Mouse (Mus musculus) left cerebral cortex, postnatal 14 days (tissue): Measurements from ENCODE around the gene Prrt1. TPM values are rescaled to one million over a fixed set of nuclear protein-coding genes. Genes with fewer than 3 reads are reported as not detected.

ENCODE experiments used
- DNase-seq, 2 experiments: peaks; one replicate each; pipeline ENCODE4 v3.0.0; 2021 to 2022; ENCODE audit warnings: low spot score in 2 of 2, mixed read lengths in 1 of 2
- intact Hi-C: fragments of 180-260 bp; cut with DNase I; formaldehyde crosslinking; loops from one replicate; pipeline ENCODE4 v1.15.1; 2025
- total RNA-seq, 2 experiments: library from RNA; stranded (reverse); gene quantifications; 2 replicates each; pipeline ENCODE4 v1.2.3; 2021

Prrt1 gene
- total RNA-seq, 2 experiments from 2014 or later = 195 to 228 TPM

GRCm38 (mm10) chr17:34643944-34644343, 14.6 kb downstream of the Prrt1 start:
- no peak for DNase-seq
- intact Hi-C loops = no loop called here

GRCm38 (mm10) chr17:34644608-34645007, 15.3 kb downstream of the Prrt1 start, which contains the start of gene Fkbpl:
Gene Fkbpl, plus strand, starts transcription at chr17:34644764.
- DNase-seq = peak; percentile 98
- intact Hi-C loops = no loop called here

DNA sequence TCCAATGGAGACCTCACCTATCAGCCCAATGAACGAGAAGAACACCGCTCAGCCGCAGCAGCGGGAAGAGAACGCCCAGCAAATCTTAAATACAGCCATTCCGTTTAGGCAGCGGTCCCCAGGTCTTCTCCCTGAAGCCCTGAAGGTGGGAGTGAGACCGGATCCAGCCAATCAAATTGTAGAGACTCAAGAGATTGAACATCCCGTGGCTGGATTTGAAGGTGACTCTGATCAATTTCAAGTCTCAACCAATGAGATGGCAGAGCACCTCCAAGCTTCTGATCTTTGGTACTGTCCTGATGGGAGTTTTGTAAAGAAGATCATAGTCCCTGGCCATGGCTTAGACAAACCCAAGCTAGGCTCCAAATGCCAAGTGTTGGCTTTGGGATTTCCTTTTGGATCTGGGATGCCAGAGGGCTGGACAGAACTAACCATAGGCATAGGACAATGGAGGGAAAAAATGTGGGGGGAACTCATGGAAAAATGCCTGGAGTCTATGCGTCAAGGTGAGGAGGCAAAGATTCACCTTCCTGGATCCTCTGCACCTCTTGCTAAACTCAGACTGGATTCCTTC, 16.0 kb downstream of the Prrt1 start:
- DNase-seq = no peak
- intact Hi-C loops = no loop called here

DNA sequence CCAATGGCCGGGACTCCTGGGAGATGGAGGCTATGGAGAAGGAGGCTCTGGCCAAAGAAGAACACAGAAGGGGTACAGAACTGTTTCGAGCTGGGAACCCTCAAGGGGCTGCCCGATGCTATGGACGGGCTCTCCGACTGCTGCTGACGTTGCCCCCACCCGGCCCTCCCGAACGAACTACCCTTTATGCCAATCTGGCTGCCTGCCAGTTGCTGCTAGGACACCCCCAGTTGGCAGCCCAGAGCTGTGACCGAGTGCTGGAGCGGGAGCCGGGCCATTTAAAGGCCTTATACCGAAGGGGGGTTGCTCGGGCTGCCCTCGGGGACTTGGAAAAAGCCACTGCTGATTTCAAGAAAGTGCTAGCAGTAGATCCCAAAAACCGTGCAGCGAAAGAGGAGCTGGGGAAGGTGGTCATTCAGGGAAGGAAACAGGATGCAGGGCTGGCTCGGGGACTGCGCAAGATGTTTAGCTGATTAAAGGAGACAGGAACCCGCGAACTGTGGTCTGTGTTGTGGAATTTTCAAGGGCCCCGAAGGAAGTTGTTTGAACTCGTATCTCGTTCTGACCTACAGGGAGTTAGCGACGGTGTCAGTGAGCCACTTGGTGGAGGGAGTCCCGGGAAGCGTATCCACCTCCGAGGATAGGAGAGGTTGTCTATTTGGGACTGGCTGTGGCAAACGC, 16.6 kb downstream of the Prrt1 start:
- intact Hi-C loops = no loop called here
- DNase-seq = no peak

- intact Hi-C loops = no loop called here
- DNase-seq = peak; percentile 98 to 99
Observed at GRCm38 (mm10) chr17:34646906-34647787, 17.8 kb downstream of the Prrt1 start, which contains the start of gene Atf6b. Gene Atf6b, plus strand, starts transcription at chr17:34647146.

DNA sequence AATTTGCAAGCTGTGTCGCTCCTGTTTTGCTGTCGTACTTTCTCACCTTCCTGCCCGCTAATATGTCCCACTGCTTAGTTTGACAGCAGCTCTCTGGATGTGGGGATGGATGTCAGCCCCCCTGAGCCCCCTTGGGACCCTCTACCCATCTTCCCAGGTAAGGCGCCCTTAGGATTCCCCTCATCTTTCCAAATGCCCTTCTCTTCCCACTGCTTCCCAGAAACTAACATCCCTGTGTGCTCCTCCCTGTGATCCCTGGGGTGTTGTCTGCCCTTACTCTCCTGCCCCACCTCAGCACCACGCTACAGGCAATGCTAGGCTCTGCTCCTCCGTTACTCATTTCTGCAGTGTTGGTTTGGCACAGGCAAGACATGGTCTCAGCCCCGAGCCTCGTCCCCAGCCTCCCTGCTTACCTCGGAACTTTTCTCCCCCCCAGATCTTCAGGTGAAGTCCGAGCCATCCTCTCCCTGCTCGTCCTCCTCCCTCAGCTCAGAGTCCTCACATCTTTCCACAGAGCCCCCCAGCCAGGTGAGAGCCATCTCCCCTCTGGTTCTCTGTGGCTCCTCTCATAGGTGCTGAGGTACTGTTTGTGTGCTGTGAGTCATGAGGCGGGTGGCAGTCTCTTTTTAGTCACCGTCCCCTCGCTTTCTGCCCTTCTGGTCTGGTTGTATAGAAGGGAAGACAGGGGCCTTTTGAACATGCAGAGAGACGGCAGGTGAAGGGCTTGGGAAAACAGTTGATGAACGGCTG, 19.0 kb downstream of the Prrt1 start:
- no peak for DNase-seq
- intact Hi-C loops = no loop called here

- no peak for DNase-seq
- intact Hi-C loops = no loop called here
Observed at GRCm38 (mm10) chr17:34649106-34649864, 20.0 kb downstream of the Prrt1 start.

- DNase-seq = no peak
- intact Hi-C loops = loop anchor here (5.0 to 10.0 kb wide), 3 partner anchors 62 to 187 kb away; partner anchors contain the start of genes Cyp21a1, Dxo and Stk19
Observed at GRCm38 (mm10) chr17:34650781-34651180, 21.4 kb downstream of the Prrt1 start.

DNA sequence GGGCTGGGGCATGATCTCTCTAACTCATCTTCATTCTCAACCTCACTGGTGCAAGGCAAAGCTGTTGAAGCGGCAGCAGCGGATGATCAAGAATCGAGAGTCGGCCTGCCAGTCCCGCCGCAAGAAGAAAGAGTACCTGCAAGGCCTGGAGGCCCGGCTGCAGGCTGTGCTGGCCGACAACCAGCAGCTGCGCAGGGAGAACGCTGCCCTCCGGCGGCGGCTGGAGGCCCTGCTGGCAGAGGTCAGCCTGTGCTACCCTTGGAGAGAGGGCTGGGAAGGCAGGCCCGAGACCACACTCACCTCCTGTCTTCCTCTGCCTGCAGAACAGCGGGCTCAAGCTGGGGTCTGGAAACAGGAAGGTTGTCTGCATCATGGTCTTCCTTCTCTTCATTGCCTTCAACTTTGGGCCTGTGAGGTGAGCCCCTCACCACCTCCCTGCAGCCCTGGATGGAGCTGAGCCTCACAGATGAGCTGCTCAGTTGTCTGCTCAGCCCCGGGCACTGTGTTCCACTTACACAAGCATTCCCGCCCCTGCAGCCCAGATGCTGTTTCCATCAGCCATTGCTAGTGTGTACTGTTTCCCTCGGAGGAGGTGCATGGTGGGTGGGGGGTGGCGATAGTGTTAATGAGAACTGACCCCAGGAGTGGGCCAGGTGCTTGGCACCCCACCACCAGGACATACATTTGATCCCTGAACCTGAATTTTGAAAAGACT, 22.3 kb downstream of the Prrt1 start:
- no peak for DNase-seq
- intact Hi-C loops = loop anchor here (5.0 to 10.0 kb wide), 3 partner anchors 61 to 186 kb away; partner anchors contain the start of genes Cyp21a1, Dxo and Stk19

DNA sequence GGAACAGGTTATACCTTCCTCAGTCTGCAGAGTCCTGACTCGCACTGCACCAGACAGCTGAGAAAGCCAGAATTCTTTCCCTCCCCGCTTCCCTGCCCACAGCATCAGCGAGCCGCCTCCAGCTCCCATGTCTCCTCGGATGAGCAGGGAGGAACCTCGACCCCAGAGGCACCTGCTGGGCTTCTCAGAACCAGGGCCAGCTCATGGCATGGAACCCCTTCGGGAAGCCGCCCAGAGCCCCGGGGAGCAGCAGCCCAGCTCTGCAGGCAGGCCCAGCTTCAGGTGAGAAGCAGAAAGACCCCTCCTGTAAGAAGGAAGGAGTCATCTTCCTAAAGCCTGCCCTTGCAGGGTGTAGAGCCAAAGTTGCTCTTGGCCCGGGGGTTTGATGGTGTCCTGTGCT, 23.2 kb downstream of the Prrt1 start:
- intact Hi-C loops = loop anchor here (5.0 to 10.0 kb wide), 3 partner anchors 60 to 185 kb away; partner anchors contain the start of genes Cyp21a1, Dxo and Stk19
- DNase-seq = no peak

DNA sequence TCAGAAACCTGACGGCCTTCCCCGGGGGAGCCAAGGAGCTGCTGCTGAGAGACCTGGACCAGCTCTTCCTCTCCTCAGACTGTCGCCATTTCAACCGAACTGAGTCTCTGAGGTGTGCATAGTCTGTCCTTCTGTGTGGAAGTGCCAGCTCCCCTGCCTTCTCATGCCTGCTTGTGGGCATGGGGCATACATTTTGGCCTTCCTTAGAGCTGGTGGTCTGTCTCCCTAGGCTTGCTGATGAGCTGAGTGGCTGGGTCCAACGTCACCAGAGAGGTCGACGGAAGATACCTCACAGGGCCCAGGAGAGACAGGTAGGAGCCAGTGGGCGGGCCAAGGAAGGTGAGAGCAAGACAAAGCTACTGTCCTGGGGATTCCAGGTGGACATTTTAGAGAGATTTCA, 23.7 kb downstream of the Prrt1 start:
- intact Hi-C loops = loop anchor here (5.0 to 10.0 kb wide), 3 partner anchors 59 to 184 kb away; partner anchors contain the start of genes Cyp21a1, Dxo and Stk19

DNA sequence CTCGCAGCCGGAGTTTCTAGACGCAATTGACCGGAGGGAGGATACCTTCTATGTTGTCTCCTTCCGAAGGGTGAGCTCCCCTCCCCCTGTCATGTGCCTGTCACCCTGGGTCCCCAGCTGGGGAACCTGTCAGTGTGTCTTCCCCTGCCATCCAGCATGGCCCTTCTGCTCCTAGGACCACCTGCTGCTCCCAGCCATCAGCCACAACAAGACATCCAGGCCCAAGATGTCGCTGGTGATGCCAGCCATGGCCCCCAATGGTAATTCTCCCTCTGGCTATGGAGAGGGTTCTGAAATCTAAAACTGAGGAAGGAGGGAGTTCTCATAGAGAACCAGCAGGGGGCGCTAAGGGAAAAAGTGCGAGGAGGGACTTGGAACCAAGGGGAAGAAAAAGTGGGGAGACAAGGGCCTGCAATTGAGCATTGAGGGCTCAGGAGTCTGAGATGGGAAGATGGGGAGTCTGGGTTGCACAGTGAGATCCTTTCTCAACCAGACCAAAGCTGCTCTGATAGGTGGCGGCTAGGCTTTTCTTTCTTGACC, 24.5 kb downstream of the Prrt1 start:
- DNase-seq = peak in 1 of 2 experiments; percentile 66
- intact Hi-C loops = loop anchor here (5.0 to 10.0 kb wide), 3 partner anchors 58 to 183 kb away; partner anchors contain the start of genes Cyp21a1, Dxo and Stk19

More for the DNA sequence above, 23.7 kb downstream of the Prrt1 start:
- no peak for DNase-seq

GRCm38 (mm10) chr17:34654392-34654791, 25.1 kb downstream of the Prrt1 start:
- DNase-seq = no peak
- intact Hi-C loops = loop anchor here (5.0 to 10.0 kb wide), 3 partner anchors 58 to 183 kb away; partner anchors contain the start of genes Cyp21a1, Dxo and Stk19

DNA sequence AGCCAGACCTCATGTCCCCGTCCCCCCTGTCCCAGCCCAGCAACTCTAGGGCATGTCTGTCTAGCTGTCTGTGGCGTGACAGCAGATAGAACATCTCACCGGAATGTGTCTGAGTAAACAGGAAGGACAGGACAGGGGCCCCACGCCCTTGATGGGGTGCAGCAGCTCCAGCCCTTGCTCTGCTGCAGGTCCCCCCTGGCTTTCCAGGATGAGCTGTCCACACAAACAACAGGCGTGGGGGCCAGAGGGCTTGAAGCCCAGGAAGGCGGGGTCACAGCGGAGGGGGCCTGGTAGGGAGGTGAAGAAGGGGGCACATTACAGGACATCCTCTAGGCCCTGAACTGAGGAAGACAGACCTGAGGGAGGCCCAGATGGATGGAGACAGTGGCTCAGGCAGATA, 25.8 kb downstream of the Prrt1 start:
- intact Hi-C loops = loop anchor here (10.0 kb wide), 1 partner anchor 150 kb away; the partner anchor contains the start of gene Cyp21a1
- no peak for DNase-seq

DNA sequence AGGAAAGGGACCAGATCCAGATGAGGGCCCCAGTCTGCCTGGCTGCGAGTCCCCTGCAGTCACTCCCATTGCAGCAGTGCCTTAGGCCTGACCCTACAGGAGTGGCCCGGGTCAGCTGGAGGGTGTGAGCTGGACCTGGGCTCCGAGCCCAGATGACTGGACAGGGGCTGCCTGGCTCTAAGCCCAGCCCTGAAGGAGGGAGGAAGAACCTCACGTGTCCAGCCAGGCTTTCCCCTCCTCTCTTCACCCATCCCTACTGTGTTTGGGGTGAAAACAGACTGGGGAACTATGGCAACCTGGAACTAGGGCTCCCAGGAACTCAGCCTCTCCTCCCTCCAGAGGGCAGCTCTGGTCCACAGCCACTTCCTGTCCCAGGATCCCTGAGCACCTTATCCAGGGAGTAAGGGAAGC, 26.3 kb downstream of the Prrt1 start:
- peak; percentile 58 to 75 for DNase-seq
- intact Hi-C loops = loop anchor here (10.0 kb wide), 1 partner anchor 149 kb away; the partner anchor contains the start of gene Cyp21a1

GRCm38 (mm10) chr17:34656666-34657065, 27.3 kb downstream of the Prrt1 start:
- intact Hi-C loops = loop anchor here (10.0 kb wide), 1 partner anchor 148 kb away; the partner anchor contains the start of gene Cyp21a1
- DNase-seq = no peak

DNA sequence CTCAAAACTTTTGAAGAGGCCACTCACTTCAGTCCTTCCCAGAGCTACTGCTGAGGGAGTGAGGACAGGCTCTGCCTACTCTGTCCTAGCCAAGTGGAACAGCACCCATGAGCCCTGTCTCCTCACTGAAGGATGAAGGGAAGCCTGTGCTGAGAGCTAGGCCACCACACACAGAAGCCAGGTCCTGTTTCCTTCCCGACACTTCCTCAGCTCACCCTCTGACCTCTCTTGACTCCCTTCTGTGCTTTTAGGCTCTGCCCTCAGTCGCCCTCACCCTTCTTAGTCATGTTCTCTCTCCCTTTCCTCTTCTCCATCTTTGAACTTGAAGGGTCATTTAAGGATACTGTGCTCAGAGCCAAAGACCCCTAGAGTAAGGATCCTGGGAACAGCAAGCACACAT, 27.9 kb downstream of the Prrt1 start:
- no peak for DNase-seq
- intact Hi-C loops = loop anchor here (10.0 kb wide), 1 partner anchor 148 kb away; the partner anchor contains the start of gene Cyp21a1
